Mouse (Mus musculus): ENCODE measurements around the gene Renbp.

- TF ChIP-seq CTCF (IDR thresholded peaks at IDR 0.05; ENCODE audit: low read depth) (no peak), EP300 (IDR thresholded peaks at IDR 0.05; ENCODE audit: low read depth) (no peak)
Measured at GRCm38 (mm10) chrX:73922550-73922882, 8.1 kb downstream of the Renbp start.
